Mouse (Mus musculus) myocyte (in vitro differentiated cells): ENCODE results near the gene Thbs2. TPM values are rescaled to one million over a fixed set of nuclear protein-coding genes. Genes with fewer than 3 reads are reported as not detected.

Experiments
- H3K27me3 ChIP-seq: one replicate; pipeline ENCODE4 v1.6.1; 2011; ENCODE audit not compliant: control insufficient read depth, insufficient read depth, insufficient read length
- H3K36me3 ChIP-seq: one replicate; pipeline ENCODE4 v1.6.1; 2011; ENCODE audit not compliant: control insufficient read depth, insufficient read depth
- H3K4me2 ChIP-seq: one replicate; pipeline ENCODE4 v1.6.1; 2011; ENCODE audit warnings: low read depth, control low read depth
- H3K4me3 ChIP-seq: one replicate; pipeline ENCODE4 v1.5.1; 2011; ENCODE audit warnings: mild to moderate bottlenecking, control low read depth, moderate library complexity
- H3K79me2 ChIP-seq: one replicate; pipeline ENCODE4 v1.6.1; 2011; ENCODE audit not compliant: control insufficient read depth, insufficient read depth
- H3ac ChIP-seq: one replicate; pipeline ENCODE4 v1.6.1; 2011; ENCODE audit not compliant: control insufficient read depth, insufficient read length
- CEBPB ChIP-seq: IDR thresholded peaks from 2 replicates; pipeline ENCODE4 v1.6.1; 2011; ENCODE audit warnings: mild to moderate bottlenecking, moderate library complexity; ENCODE audit not compliant: poor library complexity, insufficient read depth, severe bottlenecking
- E2F4 ChIP-seq: IDR thresholded peaks from one replicate; pipeline ENCODE4 v1.6.1; 2011; ENCODE audit warnings: mild to moderate bottlenecking, control low read depth, moderate library complexity; ENCODE audit not compliant: insufficient read depth
- MAX ChIP-seq: IDR thresholded peaks from one replicate; pipeline ENCODE4 v1.6.1; 2011; ENCODE audit warnings: low read depth, mild to moderate bottlenecking, control low read depth
- MYOD1 ChIP-seq, 3 experiments: IDR thresholded peaks; one replicate each; pipeline ENCODE4 v1.6.1; 2011; ENCODE audit warnings: control low read depth in 2 of 3, low read depth in 2 of 3, mild to moderate bottlenecking in 2 of 3, moderate library complexity in 1 of 3; ENCODE audit not compliant: insufficient read length in 2 of 3, control insufficient read depth in 1 of 3
- MYOG ChIP-seq, 3 experiments: IDR thresholded peaks; one replicate each; pipeline ENCODE4 v1.6.1; 2011; ENCODE audit warnings: control low read depth in 2 of 3, low read depth in 2 of 3, mild to moderate bottlenecking in 2 of 3; ENCODE audit not compliant: insufficient read length in 2 of 3, control insufficient read depth in 1 of 3, insufficient read depth in 1 of 3
- POLR2A ChIP-seq: IDR thresholded peaks from one replicate; pipeline ENCODE4 v1.6.1; 2011; ENCODE audit warnings: low read depth, mild to moderate bottlenecking, control low read depth, moderate library complexity; ENCODE audit not compliant: insufficient read length
- POLR2AphosphoS2 ChIP-seq: IDR thresholded peaks from one replicate; pipeline ENCODE4 v1.6.1; 2011; ENCODE audit warnings: low read depth, control low read depth; ENCODE audit not compliant: insufficient read length
- REST ChIP-seq: IDR thresholded peaks from one replicate; pipeline ENCODE4 v1.6.1; 2011; ENCODE audit warnings: mild to moderate bottlenecking, control low read depth, moderate library complexity; ENCODE audit not compliant: insufficient read depth, insufficient read length
- SRF ChIP-seq: IDR thresholded peaks from one replicate; pipeline ENCODE4 v1.6.1; 2011; ENCODE audit warnings: low read depth; ENCODE audit not compliant: control insufficient read depth, insufficient read length
- TCF12 ChIP-seq: IDR thresholded peaks from one replicate; pipeline ENCODE4 v1.6.1; 2011; ENCODE audit warnings: mild to moderate bottlenecking, control low read depth; ENCODE audit not compliant: poor library complexity, insufficient read depth, severe bottlenecking
- TCF3 ChIP-seq: IDR thresholded peaks from one replicate; pipeline ENCODE4 v1.6.1; 2011; ENCODE audit warnings: low read depth, control low read depth; ENCODE audit not compliant: insufficient read length
- USF1 ChIP-seq: IDR thresholded peaks from one replicate; pipeline ENCODE4 v1.6.1; 2011; ENCODE audit warnings: low read depth, mild to moderate bottlenecking, control low read depth, moderate library complexity
- polyA plus RNA-seq: library from polyadenylated mRNA; unstranded; fragments of >200 nt; fragmentation: generic; extraction: Trizol; gene quantifications from one replicate; pipeline ENCODE4 v1.2.1, GENCODE M21; 2012; ENCODE audit warnings: missing spikeins

Thbs2 gene
- polyA plus RNA-seq, 1 experiment, result 15.7 TPM

GRCm38 (mm10) chr17:14654981-14655380, 39.1 kb downstream of the Thbs2 start:
- H3ac ChIP-seq, result no peak overlapping the region

GRCm38 (mm10) chr17:14652013-14652412, 42.0 kb downstream of the Thbs2 start:
- no peak overlapping the region for H3ac ChIP-seq
- no peak overlapping the region for H3K4me3 ChIP-seq
- H3K79me2 ChIP-seq, result no peaks in the 10 kb centered on the region
- H3K36me3 ChIP-seq, result no peaks in the 10 kb centered on the region
- H3K27me3 ChIP-seq, result no peaks in the 10 kb centered on the region
- no peak for TF ChIP-seq USF1
- no peak for TF ChIP-seq SRF
- TF ChIP-seq E2F4, result no peak
- H3K4me2 ChIP-seq, result no peak overlapping the region

More at GRCm38 (mm10) chr17:14654981-14655380, 39.1 kb downstream of the Thbs2 start:
- Histone ChIP-seq H3K4me2 (no peak overlapping the region), H3K36me3 (no peaks in the 10 kb centered on the region), H3K4me3 (no peak overlapping the region), H3K79me2 (no peaks in the 10 kb centered on the region), H3K27me3 (no peaks in the 10 kb centered on the region)
- no peak for TF ChIP-seq SRF
- TF ChIP-seq REST, result no peak
- TF ChIP-seq USF1, result no peak
- no peak for TF ChIP-seq CEBPB
- no peak for TF ChIP-seq MYOG (IDR thresholded peaks at IDR 0.05; ENCODE audit: control insufficient read depth in 1 of 3, insufficient read depth in 1 of 3, insufficient read length in 2 of 3, low read depth in 2 of 3)
- TF ChIP-seq MAX, result no peak

GRCm38 (mm10) chr17:14647996-14648640, 45.9 kb downstream of the Thbs2 start:
- no peak overlapping the region for H3K4me2 ChIP-seq
- no peaks in the 10 kb centered on the region for H3K36me3 ChIP-seq
- no peaks in the 10 kb centered on the region for H3K27me3 ChIP-seq
- no peak overlapping the region for H3ac ChIP-seq
- H3K79me2 ChIP-seq, result no peaks in the 10 kb centered on the region
- no peak overlapping the region for H3K4me3 ChIP-seq
- no peak for TF ChIP-seq TCF12
- no peak for TF ChIP-seq MAX
- TF ChIP-seq POLR2AphosphoS2, result no peak
- TF ChIP-seq POLR2A, result no peak
- TF ChIP-seq TCF3, result no peak
- TF ChIP-seq E2F4, result no peak
- TF ChIP-seq REST, result no peak
- no peak for TF ChIP-seq CEBPB
- no peak for TF ChIP-seq MYOG (IDR thresholded peaks at IDR 0.05; ENCODE audit: control insufficient read depth in 1 of 3, insufficient read depth in 1 of 3, insufficient read length in 2 of 3, low read depth in 2 of 3)
- no peak for TF ChIP-seq USF1
- TF ChIP-seq SRF, result no peak
- TF ChIP-seq MYOD1 (IDR thresholded peaks at IDR 0.05; ENCODE audit: control insufficient read depth in 1 of 3, insufficient read length in 2 of 3, low read depth in 2 of 3), result no peak

GRCm38 (mm10) chr17:14643996-14644395, 50.0 kb downstream of the Thbs2 start:
- Histone ChIP-seq H3K4me2 (no peak overlapping the region), H3K79me2 (no peaks in the 10 kb centered on the region), H3K36me3 (no peaks in the 10 kb centered on the region), H3K27me3 (no peaks in the 10 kb centered on the region), H3K4me3 (no peak overlapping the region), H3ac (no peak overlapping the region)
- TF ChIP-seq MAX (no peak), REST (no peak), SRF (no peak), MYOD1 (IDR thresholded peaks at IDR 0.05; ENCODE audit: control insufficient read depth in 1 of 3, insufficient read length in 2 of 3, low read depth in 2 of 3) (no peak), CEBPB (no peak), POLR2A (no peak), TCF12 (no peak), TCF3 (no peak), USF1 (no peak), POLR2AphosphoS2 (no peak), E2F4 (no peak), MYOG (IDR thresholded peaks at IDR 0.05; ENCODE audit: control insufficient read depth in 1 of 3, insufficient read depth in 1 of 3, insufficient read length in 2 of 3, low read depth in 2 of 3) (no peak)

GRCm38 (mm10) chr17:14640351-14641115, 53.5 kb downstream of the Thbs2 start:
- TF ChIP-seq REST, result no peak
- no peak for TF ChIP-seq MYOG (IDR thresholded peaks at IDR 0.05; ENCODE audit: control insufficient read depth in 1 of 3, insufficient read depth in 1 of 3, insufficient read length in 2 of 3, low read depth in 2 of 3)
- no peak for TF ChIP-seq POLR2A
- TF ChIP-seq E2F4, result no peak
- TF ChIP-seq SRF, result no peak
- no peak for TF ChIP-seq TCF3
- TF ChIP-seq USF1, result no peak
- no peak for TF ChIP-seq MAX
- no peak for TF ChIP-seq POLR2AphosphoS2
- TF ChIP-seq TCF12, result no peak
- TF ChIP-seq MYOD1 (IDR thresholded peaks at IDR 0.05; ENCODE audit: control insufficient read depth in 1 of 3, insufficient read length in 2 of 3, low read depth in 2 of 3), result no peak
- no peak for TF ChIP-seq CEBPB
- Histone ChIP-seq H3K36me3 (no peaks in the 10 kb centered on the region), H3ac (no peak overlapping the region), H3K27me3 (no peaks in the 10 kb centered on the region), H3K4me3 (no peak overlapping the region), H3K79me2 (no peaks in the 10 kb centered on the region), H3K4me2 (no peak overlapping the region)
